Mouse (Mus musculus) heart, postnatal 10 days (tissue): ENCODE measurements around the gene Clca3a2. TPM values are rescaled to one million over a fixed set of nuclear protein-coding genes. Genes with fewer than 3 reads are reported as not detected.
"Not testable (repeated sequence)": the region's sequence is repeated elsewhere in the genome, so short reads cannot be mapped to it uniquely, and the experiment has no call there.

Experiments
- DNase-seq, 2 experiments: peaks; one replicate each; pipeline ENCODE4 v3.0.0; 2021
- intact Hi-C: fragments of 180-260 bp; cut with DNase I; formaldehyde crosslinking; loops from one replicate; pipeline ENCODE4 v1.15.1; 2025
- total RNA-seq, 2 experiments: library from RNA; stranded (reverse); gene quantifications; 2 replicates each; pipeline ENCODE4 v1.2.3; 2021

Gene Clca3a2
- total RNA-seq, 2 experiments from 2014 or later = 1.2 to 1.9 TPM

DNA sequence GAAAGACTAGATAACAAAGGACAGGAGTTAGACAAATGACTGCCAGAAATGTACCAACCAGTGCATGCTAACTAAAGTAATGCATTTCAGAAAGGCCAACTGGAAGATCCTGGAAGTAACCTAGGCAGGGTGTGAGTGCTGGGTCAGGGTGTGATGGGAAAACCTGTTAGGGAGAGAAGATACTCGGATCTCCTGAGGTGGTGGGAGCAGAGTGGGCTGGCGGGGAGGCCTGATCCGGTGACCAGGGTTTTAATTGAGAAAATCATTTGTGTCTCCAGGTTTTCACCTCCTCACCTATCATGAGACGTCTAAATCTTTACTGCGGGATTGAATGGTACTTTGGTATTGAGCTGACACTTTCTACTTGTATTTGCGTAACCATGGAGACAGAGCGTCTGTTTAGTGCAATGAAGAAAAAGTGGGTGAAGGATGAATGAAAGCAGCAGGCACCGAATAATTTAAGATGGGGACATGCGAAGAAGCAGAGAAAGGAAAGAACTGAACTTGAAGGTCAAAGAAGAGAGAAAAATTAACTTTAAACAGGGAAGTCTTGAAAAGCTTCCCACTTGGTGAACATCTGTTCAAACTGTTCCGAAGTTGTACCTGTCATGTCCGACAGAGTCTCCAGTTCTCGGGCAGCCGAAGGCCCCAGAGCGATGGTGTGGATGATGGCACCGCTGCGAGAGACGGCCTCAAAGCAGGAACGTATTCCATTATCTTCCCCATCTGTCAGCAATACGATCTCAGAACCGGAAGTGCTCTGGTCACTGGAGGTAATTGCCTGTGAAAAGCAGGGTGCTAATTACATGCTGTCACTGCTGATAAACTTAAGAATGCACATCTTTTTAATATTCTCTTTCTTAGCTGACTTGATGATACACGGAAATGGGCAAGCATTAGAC, 70.0 kb downstream of the Clca3a2 start:
- intact Hi-C loops, DNase-seq: not testable (repeated sequence)

DNA sequence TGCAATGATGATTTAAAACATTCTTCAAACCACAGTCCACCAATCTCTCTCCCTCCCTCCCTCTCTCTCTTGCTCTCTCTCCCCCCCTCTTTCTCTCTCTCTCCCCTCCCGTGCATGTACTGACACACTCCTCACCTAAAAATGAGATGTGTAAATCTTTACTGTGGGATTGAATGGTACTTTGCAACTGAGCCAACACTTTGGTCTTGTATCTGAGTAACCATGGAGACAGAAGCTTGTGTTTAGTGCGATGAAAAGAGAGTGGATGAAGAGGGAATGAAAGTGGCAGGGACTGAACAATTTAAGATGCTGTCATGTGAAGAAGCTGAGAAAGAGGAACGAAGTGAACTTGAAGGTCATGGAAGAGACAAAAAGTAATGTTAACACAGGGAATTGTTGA, 71.6 kb downstream of the Clca3a2 start:
- DNase-seq, intact Hi-C loops: not testable (repeated sequence)

Other genes with a start within 250 kb of the Clca3a2 start
- gene Hs2st1, start 249.3 kb downstream of the Clca3a2 start, total RNA-seq = 10 to 100 TPM; 17.0 to 19.7 TPM
- gene Selenof, start 249.2 kb downstream of the Clca3a2 start, total RNA-seq = 100 to 1,000 TPM; 208 to 218 TPM
- 100 to 1,000 TPM; 288 to 292 TPM for gene Sh3glb1, start 99.2 kb downstream of the Clca3a2 start, total RNA-seq
- gene Clca3a1, start 58.5 kb downstream of the Clca3a2 start, total RNA-seq = 1 to 10 TPM; 4.8 to 5.8 TPM
- not detected for gene Clca3b, start 29.9 kb upstream of the Clca3a2 start, total RNA-seq
- not detected for gene Clca4b, start 113.0 kb upstream of the Clca3a2 start, total RNA-seq
- not detected for gene Clca4a, start 155.6 kb upstream of the Clca3a2 start, total RNA-seq
- gene Clca1, start 213.3 kb upstream of the Clca3a2 start, total RNA-seq = not detected